Mouse (Mus musculus): ENCODE data around the gene Gm45140. TPM values are rescaled to one million over a fixed set of nuclear protein-coding genes. Genes with fewer than 3 reads are reported as not detected.
A peak's percentile ranks its signal among the peaks of the same experiment; 100 is the strongest.

Gm45140 gene
- 5.9 and 6.8 TPM in 2 replicates for polyA plus RNA-seq (2012; rRNA removed)

DNA sequence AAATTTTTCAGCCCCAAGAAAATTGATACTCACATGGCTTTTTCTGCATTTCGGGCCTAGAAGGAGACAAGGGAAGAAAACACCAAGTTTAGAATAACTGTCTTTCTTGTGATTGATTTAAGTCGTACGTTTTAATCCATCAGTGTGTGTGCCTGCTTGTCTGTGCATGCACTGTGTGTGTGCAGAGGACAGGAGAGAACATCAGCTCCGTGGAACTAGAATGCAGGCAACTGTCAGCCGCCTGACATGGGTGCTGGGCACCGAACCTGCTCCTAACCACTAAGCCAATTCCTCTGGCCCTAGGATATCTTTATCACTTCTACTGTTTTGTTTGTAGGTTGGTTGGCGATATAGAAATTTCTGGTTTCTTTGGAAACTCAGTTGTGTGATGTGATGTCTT is at the start of gene Gm45140:
TSS of gene Gm45140 (minus strand) at position 101 of the 400 bp plus-strand sequence.
- no peak for DNase-seq (ENCODE audit: low read depth)
- TF ChIP-seq CTCF (IDR thresholded peaks at IDR 0.05; ENCODE audit: borderline replicate concordance, extremely low read depth, insufficient read depth, insufficient read length) (no peak), POLR2A (IDR thresholded peaks at IDR 0.05; ENCODE audit: borderline replicate concordance, extremely low read depth, insufficient read depth, insufficient read length, poor library complexity, severe bottlenecking) (no peak)

DNA sequence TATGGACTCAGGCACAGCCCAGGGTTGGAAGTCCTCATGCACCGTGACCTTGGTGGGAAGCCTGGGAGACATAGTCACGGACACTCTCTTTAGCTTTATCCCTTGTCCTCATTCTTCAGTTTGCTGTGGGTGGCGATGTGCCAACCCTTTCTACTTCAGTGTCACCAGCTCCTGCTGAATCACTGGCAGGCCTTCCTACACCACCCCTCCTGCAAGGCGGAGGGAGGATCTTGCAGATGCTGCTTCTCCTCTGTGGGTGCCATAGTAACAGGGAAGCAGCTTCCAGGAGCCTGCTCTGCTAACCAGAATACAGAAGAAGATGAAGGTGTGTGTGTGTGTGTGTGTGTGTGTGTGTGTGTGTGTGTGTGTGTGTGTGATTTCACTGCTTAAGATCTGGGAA is 47.2 kb upstream of the Gm45140 start:
- TF ChIP-seq CTCF (IDR thresholded peaks at IDR 0.05; ENCODE audit: borderline replicate concordance, extremely low read depth, insufficient read depth, insufficient read length) (no peak), POLR2A (IDR thresholded peaks at IDR 0.05; ENCODE audit: borderline replicate concordance, extremely low read depth, insufficient read depth, insufficient read length, poor library complexity, severe bottlenecking) (no peak)
- DNase-seq (ENCODE audit: low read depth) = peak; percentile 69

DNA sequence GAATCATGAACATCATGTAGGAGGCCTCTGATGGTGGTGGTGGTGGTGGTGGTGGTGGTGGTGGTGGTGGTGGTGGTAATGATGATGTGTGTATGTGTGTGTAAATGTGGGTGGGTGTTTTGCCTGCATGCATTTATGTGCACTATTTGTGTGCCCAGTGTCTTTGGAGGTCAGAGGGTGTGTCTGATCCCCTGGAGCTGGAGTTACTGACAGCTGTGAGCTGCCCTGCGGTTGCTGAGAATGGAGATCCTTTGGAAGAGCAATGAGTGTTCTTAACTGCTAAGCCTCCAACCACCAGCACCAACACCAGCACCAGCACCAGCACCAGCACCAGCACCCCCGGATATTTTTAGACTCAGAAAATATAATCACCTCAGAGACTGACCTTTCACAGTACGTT is 46.6 kb upstream of the Gm45140 start:
- TF ChIP-seq POLR2A (IDR thresholded peaks at IDR 0.05; ENCODE audit: borderline replicate concordance, extremely low read depth, insufficient read depth, insufficient read length, poor library complexity, severe bottlenecking) (no peak), CTCF (IDR thresholded peaks at IDR 0.05; ENCODE audit: borderline replicate concordance, extremely low read depth, insufficient read depth, insufficient read length) (no peak)
- no peak for DNase-seq (ENCODE audit: low read depth)

DNA sequence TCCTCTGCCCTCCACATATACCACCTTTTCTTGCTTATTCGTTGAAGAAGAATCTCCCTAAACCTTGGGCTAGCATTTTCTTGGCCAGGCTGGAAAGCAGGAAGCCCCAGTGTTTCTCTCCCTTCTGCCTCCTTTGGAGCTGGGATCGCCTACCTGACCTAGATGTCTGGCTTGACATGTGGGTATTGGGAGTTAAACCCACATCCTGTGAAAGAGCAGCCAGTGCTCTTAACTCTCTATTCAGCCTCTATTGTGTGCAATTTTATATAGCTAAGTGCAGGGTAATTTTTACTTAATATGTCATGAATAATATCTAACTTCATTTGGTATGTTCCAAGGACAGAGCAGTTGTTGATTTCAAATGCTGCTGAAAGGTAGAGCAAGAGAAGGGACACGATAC is 44.0 kb upstream of the Gm45140 start:
- TF ChIP-seq CTCF (IDR thresholded peaks at IDR 0.05; ENCODE audit: borderline replicate concordance, extremely low read depth, insufficient read depth, insufficient read length) = no peak
- no peak for TF ChIP-seq POLR2A (IDR thresholded peaks at IDR 0.05; ENCODE audit: borderline replicate concordance, extremely low read depth, insufficient read depth, insufficient read length, poor library complexity, severe bottlenecking)
- DNase-seq (ENCODE audit: low read depth) = no peak

DNA sequence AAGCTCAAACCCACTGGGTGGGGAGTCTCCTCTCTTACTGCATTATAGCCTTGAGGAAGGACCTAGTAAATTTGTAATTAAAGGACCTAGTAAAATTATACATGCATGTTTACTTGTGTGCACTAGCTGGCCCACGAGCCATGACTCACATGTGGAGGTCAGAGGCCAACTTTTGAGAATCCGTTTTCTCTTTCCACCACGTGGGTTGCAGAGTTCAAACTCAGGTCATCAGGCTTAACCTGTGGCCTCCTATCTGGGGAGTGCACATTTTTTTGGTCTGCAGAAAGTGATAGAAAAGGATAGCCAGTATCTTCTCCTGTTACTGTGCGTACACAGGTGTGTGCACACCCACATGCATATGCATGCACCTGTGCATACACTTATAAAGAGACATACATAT is 43.4 kb upstream of the Gm45140 start:
- no peak for TF ChIP-seq POLR2A (IDR thresholded peaks at IDR 0.05; ENCODE audit: borderline replicate concordance, extremely low read depth, insufficient read depth, insufficient read length, poor library complexity, severe bottlenecking)
- TF ChIP-seq CTCF (IDR thresholded peaks at IDR 0.05; ENCODE audit: borderline replicate concordance, extremely low read depth, insufficient read depth, insufficient read length) = no peak
- DNase-seq (ENCODE audit: low read depth) = no peak

DNA sequence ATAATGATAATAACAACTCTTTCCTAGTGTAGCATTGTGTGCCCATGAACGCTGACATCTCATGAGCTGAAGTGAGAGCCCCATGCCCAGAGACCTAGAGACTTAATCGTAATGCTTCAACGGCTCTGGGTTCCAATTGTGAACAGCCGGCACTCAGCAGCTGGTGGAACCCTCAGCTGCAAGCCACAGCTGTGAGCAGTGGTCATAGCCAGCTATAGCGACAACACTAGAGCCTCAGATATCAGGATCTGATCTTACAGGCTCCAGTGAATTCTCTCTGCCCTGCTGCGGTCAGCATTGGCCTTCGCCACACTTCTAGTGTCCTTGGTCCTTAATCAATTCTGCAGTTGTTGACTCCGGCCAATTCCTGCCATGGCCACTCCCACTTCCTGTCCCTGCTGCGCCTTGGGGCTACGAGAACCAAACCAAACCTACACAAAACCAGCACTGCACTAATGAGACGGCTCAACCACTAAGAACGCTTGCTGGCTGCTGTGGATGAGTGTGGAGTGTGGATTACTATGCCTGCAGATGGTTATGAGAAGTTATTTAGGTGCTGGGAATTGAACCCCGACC is 40.6 kb upstream of the Gm45140 start:
- TF ChIP-seq CTCF (IDR thresholded peaks at IDR 0.05; ENCODE audit: borderline replicate concordance, extremely low read depth, insufficient read depth, insufficient read length) (no peak), POLR2A (IDR thresholded peaks at IDR 0.05; ENCODE audit: borderline replicate concordance, extremely low read depth, insufficient read depth, insufficient read length, poor library complexity, severe bottlenecking) (no peak)
- no peak for DNase-seq (ENCODE audit: low read depth)

DNA sequence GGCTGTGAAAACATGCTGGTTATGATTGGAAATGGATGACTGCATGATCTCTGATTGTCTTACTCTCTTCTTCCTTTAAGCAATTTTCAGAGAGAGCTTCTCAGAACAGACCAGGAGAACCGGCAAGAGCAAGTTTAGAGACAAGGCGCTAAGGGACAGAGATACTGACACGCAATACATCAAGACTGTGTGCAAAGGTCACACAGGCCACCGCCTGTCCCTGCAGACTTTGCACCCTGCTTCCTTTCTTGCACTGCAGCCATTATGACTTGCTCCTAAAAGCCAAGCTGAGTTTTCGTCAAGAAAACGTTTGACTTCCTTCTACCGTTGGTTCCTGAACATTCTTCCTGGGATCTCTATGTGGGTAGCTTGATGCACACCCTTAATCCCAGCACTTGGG is 40.0 kb upstream of the Gm45140 start:
- DNase-seq (ENCODE audit: low read depth) = no peak

DNA sequence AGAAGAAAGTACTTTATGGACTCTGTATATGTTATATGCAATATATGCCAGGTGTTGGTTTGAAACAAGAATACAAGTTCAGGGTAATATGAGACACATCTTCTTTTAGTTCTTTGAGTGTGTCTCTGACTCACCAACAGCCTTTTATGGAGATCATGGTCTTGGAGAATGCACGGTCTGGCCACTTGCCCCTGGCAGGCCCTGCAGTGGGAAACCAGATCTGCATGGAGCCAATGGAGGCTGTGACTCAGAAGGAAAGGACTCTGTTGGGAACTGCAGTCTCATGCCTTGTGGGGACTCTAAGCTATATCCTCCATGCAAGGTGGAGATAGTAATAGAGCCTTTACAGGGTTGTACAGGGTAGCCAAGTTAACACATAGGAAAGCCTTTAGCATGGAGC is 39.5 kb upstream of the Gm45140 start:
- DNase-seq (ENCODE audit: low read depth) = no peak
- TF ChIP-seq POLR2A (IDR thresholded peaks at IDR 0.05; ENCODE audit: borderline replicate concordance, extremely low read depth, insufficient read depth, insufficient read length, poor library complexity, severe bottlenecking) = no peak
- no peak for TF ChIP-seq CTCF (IDR thresholded peaks at IDR 0.05; ENCODE audit: borderline replicate concordance, extremely low read depth, insufficient read depth, insufficient read length)

More for the DNA sequence above, 40.0 kb upstream of the Gm45140 start:
- no peak for TF ChIP-seq POLR2A (IDR thresholded peaks at IDR 0.05; ENCODE audit: borderline replicate concordance, extremely low read depth, insufficient read depth, insufficient read length, poor library complexity, severe bottlenecking)
- TF ChIP-seq CTCF (IDR thresholded peaks at IDR 0.05; ENCODE audit: borderline replicate concordance, extremely low read depth, insufficient read depth, insufficient read length) = no peak

DNA sequence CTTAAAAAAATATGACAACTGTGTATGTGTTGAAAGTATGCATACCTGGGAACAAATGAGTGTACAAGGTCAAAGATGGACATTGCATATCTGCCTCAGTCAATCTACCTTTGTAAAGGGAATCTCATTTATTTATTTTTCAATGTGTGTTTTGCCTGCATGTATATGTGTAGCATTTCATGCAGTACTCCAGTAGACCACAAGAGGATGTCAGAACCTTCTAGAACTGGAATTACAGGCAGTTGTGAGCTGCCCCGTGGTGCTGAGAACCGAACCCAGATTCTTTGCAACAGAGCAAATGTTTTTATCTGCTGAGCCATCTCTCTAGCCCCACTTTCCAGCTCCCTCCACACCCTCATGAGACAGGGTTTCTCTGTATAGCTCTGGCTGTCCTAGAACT is 38.4 kb upstream of the Gm45140 start:
- TF ChIP-seq CTCF (IDR thresholded peaks at IDR 0.05; ENCODE audit: borderline replicate concordance, extremely low read depth, insufficient read depth, insufficient read length) (no peak), POLR2A (IDR thresholded peaks at IDR 0.05; ENCODE audit: borderline replicate concordance, extremely low read depth, insufficient read depth, insufficient read length, poor library complexity, severe bottlenecking) (no peak)
- DNase-seq (ENCODE audit: low read depth) = no peak

DNA sequence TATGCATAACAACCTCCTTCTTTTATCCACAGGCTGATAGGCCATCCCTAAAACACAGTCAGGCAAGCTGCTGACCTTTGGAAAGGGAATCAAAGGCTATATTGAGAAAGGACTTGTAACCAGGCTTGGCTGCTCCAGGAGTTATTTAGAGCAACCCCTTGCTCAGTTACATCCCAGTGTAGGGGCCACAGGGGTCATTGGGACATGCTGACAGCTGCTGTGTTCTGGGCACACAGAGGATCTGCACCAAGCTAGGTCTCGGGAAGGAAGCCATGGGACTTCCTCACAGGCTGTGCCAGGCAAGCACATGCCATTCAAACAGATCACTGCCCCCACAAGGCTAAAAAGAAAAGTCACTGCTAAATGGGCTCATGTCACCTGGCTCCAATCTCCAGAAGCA is 37.5 kb upstream of the Gm45140 start:
- DNase-seq (ENCODE audit: low read depth) = no peak
- TF ChIP-seq CTCF (IDR thresholded peaks at IDR 0.05; ENCODE audit: borderline replicate concordance, extremely low read depth, insufficient read depth, insufficient read length) (no peak), POLR2A (IDR thresholded peaks at IDR 0.05; ENCODE audit: borderline replicate concordance, extremely low read depth, insufficient read depth, insufficient read length, poor library complexity, severe bottlenecking) (no peak)

DNA sequence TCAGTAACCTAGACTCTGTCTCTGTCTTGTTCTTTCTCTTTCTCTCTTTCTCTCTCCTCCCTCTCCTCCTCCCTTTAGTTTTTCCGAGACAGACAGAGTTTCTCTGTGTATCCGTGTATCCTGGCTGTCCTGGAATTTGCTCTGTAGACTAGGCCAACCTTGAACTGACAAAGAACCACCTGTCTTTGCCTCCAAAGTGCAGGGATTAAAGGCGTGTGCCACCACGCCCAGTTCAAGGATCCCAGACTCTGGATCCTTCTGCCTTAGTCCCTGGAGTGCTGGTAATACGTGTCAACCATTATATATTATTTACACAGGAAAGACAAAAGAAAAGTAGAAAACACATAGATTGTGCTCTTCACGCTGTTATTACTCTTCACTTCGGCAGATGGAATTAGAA is 35.6 kb upstream of the Gm45140 start:
- TF ChIP-seq CTCF (IDR thresholded peaks at IDR 0.05; ENCODE audit: borderline replicate concordance, extremely low read depth, insufficient read depth, insufficient read length) (no peak), POLR2A (IDR thresholded peaks at IDR 0.05; ENCODE audit: borderline replicate concordance, extremely low read depth, insufficient read depth, insufficient read length, poor library complexity, severe bottlenecking) (no peak)
- no peak for DNase-seq (ENCODE audit: low read depth)

DNA sequence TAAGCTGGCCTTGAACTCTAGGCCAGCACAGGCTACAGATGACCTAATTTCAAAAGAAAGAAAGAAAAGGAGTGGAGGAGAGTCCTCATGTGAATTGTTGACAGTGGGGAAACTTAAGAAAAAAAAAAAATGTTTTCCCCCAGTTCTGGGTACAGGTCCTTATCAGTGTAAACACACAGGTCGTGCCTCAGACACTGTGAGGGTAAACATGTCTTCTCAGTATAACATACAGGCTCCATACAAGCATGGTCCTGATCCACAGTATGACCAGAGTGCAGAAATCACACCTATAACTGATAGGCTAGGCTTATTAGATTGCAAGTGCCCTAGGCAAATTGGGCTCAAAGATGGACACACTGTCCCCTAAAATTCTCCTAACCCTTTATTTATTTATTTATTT is 34.8 kb upstream of the Gm45140 start:
- TF ChIP-seq CTCF (IDR thresholded peaks at IDR 0.05; ENCODE audit: borderline replicate concordance, extremely low read depth, insufficient read depth, insufficient read length) = no peak
- TF ChIP-seq POLR2A (IDR thresholded peaks at IDR 0.05; ENCODE audit: borderline replicate concordance, extremely low read depth, insufficient read depth, insufficient read length, poor library complexity, severe bottlenecking) = no peak
- DNase-seq (ENCODE audit: low read depth) = no peak
